Mouse (Mus musculus): ENCODE measurements around the gene Cdh11.

Cdh11 gene

GRCm38 (mm10) chr8:102785592-102786416, at the start of gene Cdh11:
TSS of gene Cdh11 (minus strand) at chr8:102785642.
- DNase-seq (ENCODE audit: low spot score) = peak; percentile 26

DNA sequence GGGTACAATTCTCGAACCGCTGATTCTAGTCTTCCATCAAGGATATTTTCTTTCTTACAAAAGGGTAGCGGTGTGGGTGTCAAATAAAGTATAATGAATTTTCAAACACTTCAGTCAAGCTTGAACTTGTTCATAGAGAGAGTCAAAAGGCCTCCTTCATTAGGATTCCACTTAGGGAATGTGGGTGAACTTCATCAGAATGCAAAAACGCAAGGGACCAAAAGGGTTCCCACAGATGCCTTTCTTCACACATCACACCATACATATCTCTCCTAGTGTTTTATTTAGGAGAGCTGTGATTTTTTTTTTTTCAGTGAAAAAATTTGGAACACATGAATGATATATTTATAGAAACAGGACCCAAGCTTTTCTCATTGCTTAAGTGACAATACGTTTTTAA, 28.5 kb upstream of the Cdh11 start:
- DNase-seq (ENCODE audit: low spot score) = no peak

GRCm38 (mm10) chr8:102790303-102790702, 4.9 kb upstream of the Cdh11 start:
- no peak for DNase-seq (ENCODE audit: low spot score)

DNA sequence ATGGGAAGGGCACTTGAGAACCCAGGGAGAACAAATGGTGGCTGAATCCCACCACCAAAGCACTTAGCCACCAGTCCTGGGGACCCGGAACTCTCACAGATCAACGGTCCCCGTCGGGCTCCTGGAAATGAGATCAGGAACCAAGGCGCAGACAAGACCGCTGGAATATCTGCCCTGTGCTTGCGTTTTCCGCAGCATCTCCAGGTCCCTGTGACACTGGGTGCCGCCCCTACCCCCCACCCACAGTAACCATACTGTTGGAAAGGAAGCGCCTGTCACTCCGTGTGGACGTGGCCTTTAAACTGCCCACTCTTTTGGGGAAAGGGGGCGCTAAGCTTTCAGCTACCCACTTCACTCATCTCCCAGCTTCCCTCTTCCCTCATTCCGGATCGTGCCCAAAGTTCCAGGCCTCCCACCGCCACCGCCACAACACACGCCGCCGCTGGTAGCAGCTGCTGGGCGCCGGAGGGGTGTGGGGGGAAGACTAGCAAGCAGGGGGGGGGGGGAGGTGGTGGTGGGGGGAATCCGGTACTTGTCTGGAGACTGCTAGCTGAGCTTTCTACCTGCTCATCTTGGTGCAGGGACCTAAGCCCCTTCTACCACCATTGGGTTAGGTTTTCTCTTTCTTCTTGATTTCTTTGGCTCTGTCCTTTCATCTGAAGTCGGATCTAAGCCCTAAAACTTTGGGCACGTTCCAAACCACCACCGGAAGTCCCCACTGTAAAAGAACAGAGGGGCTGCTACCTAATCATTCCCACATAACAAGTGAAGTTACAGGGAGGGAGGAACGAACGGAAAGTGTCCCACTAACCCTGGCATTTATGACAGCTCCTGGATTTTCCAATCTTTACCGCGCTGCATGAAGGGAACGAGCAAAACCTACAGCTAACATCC, 1.3 kb upstream of the Cdh11 start:
- peak; percentile 19 for DNase-seq (ENCODE audit: low spot score)

GRCm38 (mm10) chr8:102784835-102785455, 497 bp downstream of the Cdh11 start:
- peak; percentile 78 for DNase-seq (ENCODE audit: low spot score)

DNA sequence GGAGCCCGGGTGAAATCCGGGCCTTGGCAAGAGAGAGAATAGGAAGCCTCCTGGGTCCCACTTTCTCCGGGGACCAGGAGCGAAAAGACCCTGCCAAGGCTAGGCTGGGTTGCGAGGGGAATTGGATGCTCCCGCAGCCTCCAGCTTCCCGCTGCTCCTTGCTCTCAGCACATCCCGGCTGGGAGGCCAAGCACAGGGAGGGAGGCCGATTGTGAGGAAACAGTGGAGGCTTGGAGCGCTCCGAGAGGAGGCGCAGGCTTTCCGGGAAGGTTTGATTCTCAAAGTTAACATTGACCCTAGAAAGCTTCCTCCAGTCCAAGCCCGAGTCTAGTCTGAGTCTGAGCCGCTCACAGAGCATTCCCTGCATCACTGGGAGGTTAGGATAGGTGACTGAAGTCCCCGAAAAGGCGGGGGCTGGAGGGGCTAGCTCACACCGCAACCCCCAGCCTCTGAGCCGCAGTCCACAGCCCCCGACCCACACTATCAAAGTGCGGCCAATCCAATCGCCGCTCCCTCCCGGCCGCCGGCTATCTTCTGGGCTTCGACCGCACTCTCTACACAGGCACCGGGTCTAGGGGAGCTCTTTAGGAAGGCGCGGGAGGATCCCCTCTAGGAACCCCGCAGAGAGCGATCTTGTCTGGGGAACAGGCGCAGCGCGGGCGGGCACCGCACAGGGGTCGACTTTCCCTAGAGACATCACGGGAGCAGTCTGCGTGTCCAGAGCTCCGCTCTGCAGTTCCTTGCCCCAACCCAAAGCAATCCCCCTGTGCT, 1.4 kb downstream of the Cdh11 start:
- peak; percentile 33 for DNase-seq (ENCODE audit: low spot score)

GRCm38 (mm10) chr8:102782707-102783489, 2.5 kb downstream of the Cdh11 start:
- DNase-seq (ENCODE audit: low spot score) = no peak

GRCm38 (mm10) chr8:102780899-102781298, 4.5 kb downstream of the Cdh11 start:
- peak; percentile 60 for DNase-seq (ENCODE audit: low spot score)

- no peak for DNase-seq (ENCODE audit: low spot score)
Observed at GRCm38 (mm10) chr8:102774594-102774993, 10.8 kb downstream of the Cdh11 start.

DNA sequence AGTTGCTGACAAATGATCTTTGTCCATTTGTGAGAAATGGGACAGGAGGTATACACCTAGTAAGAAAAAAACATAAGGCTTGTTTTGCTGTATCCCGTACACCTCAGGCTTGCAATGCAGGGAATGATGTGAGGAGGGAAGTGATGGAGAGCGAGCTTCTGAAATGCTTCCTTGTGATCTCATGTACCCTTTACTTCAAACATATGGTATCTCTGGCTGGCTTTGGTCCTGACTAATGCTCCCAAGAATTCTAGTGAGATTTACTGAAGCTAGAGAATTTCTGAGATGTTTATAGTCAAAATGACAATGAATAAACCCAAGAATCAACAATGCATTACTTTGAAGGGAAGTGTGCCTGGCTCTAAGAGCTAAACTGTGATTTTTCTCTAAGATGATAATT, 14.0 kb downstream of the Cdh11 start:
- DNase-seq (ENCODE audit: low spot score) = no peak

DNA sequence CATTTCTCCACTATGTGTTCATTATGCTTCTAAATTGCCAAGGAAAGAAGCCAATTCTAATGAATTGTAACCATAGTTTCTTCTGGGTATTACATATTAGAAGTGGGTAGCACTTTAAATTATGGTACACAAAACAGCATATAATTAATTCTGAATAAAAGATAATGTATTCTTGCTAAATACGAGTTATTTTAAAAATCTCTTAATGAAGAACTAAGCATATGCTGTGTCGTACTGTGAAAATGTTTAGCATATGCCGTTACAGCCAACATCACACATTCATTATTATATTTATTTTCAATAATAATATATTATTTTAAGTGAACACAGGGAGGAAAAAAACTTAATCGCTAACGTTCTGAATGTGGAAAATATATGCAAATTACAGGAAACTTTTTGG, 31.6 kb downstream of the Cdh11 start:
- no peak for DNase-seq (ENCODE audit: low spot score)

DNA sequence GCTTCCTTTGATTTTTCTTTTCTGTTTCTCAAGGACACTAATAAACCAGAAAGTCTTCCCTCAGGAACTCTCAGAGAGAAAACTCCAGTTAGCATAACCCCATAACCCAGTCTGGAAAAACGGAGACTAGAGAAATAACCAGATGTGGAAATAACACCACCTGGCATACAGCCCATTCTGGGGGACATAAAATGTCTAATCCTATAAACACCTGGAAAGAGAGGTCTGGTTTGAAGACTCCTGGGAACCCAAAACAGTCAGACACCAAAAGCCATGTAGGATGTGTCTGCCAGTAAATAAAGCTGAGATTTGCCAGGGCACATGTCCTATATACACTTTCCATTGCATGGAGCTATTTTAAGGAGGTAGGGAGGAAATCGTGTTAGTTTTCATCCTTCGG, 42.5 kb downstream of the Cdh11 start:
- DNase-seq (ENCODE audit: low spot score) = no peak

GRCm38 (mm10) chr8:102742008-102742591, 43.3 kb downstream of the Cdh11 start:
- DNase-seq (ENCODE audit: low spot score) = peak; percentile 12

DNA sequence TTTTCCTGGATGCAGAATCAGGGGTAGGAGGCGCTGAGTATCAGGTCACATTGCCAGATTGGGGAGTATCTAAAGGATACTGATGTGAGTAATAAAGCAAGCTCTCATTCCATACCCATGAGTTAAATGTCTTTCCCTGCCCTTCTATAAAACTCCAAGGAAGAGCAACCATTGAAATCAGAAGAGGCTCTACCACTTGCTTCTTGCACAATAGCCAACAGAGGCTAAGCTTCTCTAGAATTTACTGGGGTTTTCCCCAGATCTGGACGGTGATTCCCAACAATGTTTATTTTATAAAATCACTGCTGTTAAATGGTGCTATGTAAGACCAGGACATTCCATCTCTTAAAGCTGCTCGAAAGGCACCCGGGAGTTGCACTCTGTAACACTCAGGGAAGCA, 44.5 kb downstream of the Cdh11 start:
- no peak for DNase-seq (ENCODE audit: low spot score)

GRCm38 (mm10) chr8:102738961-102739487, 46.4 kb downstream of the Cdh11 start:
- no peak for DNase-seq (ENCODE audit: low spot score)

DNA sequence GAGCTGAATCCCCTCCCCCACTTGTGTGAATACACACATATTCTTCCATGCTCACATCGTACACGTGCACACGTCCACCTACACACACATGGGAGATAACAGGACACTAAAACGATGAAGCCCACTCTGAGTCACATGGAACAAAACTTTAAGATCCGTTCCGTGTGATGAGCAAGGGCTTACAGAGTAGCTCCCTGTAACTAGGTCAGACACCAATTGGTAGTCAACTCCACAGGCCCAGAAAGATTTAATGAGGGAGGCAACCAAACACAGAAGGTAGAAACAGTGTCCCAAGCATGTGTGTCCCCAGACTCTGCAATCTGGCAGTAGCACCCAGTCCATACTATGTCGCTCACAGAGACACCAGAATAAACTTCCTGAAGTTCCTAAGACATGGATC, 47.0 kb downstream of the Cdh11 start:
- no peak for DNase-seq (ENCODE audit: low spot score)

- no peak for DNase-seq (ENCODE audit: low spot score)
Observed at GRCm38 (mm10) chr8:102734419-102734818, 51.0 kb downstream of the Cdh11 start.

GRCm38 (mm10) chr8:102726206-102726935, 59.1 kb downstream of the Cdh11 start:
- no peak for DNase-seq (ENCODE audit: low spot score)

DNA sequence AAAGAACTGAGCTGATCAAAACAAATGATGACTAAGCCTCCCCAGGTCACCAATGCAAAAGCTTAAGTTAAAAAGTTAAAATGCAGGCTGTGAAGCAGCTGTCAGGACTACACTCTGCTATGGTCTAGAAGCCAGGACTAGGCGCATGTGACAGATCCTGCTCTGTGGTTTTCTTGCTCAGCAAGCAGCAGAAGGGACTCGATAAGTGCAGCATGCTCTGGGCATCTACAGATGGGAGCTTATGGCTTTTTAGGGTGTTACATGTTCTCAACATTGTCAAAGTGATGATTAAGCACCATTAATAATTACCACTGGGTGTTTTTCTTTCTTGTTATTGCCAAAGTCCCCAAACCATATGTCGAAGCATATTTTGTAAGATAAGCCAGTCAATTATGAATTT, 59.9 kb downstream of the Cdh11 start:
- no peak for DNase-seq (ENCODE audit: low spot score)

GRCm38 (mm10) chr8:102715956-102716355, 69.5 kb downstream of the Cdh11 start:
- DNase-seq (ENCODE audit: low spot score) = no peak

Data from yolk sac, embryonic 10.5 days (tissue).